Mouse (Mus musculus) embryo, embryonic 10.5 days (tissue): ENCODE measurements around the gene Slc19a3.

Experiments
- DNase-seq: peaks from one replicate; pipeline ENCODE4 v3.0.0-alpha.2; 2015; ENCODE audit warnings: low spot score

Slc19a3 gene

DNA sequence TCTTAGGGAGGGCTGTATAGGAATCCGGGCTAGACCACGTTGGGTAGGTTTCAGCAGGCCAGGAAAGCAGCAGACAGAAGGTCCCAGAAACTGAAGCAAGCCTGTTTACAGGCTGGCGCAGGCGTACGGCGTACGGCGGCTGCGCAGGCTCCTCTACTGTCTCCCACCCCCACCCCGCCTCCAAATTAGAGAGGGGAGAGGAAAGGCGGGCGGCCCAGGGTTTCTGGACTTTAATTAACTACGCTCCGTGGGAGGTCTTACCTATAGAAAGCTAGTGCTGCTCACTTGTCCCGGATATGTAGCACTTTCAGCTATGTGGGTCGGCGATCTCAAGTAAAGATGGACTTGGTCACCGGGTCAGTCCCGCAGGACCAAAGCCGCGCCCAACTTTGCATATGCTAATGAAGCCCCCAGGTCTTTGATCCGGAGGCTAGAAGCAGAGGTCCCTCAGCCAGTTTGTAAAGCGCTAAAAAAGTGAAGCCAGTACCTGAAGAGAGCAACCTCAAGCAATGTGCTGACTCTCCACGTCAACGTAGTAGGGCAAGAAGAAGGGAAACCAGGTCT is at the start of gene Slc19a3:
Gene Slc19a3, minus strand, starts transcription at position 340 of the 564 bp plus-strand sequence.
- DNase-seq, result peak; percentile 71

DNA sequence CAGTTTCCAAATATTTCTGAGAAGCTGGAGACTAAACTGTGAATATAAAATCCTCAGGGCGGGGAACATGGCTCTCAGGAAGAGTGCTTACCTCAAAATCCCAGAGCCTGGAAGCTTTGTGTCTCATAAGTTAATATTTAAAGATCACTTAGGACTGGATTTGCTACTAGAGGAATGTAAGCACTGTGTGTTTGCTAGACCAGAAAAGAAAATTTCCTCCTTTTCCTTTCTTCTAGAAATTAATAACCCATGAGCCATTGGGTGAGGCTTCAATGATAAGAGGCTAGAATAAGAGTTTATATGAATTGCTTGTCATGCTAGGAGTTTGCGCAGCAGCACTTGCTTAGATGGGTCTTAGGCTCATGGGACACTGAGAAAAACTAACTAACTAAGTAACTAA is 46.5 kb upstream of the Slc19a3 start:
- DNase-seq, result no peak

DNA sequence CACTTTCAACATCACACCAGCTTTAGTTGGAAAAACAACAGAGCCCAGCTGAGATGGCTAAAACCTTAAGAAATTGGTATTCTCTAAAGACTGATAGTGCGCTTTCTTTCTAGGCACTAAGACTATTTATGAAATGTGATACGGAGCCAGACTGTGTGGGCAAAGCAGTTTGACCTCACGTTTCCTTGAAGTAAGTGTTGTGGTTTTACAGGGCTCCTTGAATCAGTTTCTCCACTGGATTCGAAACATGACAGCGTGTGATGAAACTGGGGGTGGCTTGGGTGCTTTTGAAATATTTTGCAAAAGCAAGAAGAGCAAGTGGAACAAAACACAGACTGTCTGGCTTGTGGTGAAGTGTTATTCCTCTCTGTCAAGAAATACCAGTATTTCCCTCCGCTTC is 38.8 kb upstream of the Slc19a3 start:
- DNase-seq, result no peak

DNA sequence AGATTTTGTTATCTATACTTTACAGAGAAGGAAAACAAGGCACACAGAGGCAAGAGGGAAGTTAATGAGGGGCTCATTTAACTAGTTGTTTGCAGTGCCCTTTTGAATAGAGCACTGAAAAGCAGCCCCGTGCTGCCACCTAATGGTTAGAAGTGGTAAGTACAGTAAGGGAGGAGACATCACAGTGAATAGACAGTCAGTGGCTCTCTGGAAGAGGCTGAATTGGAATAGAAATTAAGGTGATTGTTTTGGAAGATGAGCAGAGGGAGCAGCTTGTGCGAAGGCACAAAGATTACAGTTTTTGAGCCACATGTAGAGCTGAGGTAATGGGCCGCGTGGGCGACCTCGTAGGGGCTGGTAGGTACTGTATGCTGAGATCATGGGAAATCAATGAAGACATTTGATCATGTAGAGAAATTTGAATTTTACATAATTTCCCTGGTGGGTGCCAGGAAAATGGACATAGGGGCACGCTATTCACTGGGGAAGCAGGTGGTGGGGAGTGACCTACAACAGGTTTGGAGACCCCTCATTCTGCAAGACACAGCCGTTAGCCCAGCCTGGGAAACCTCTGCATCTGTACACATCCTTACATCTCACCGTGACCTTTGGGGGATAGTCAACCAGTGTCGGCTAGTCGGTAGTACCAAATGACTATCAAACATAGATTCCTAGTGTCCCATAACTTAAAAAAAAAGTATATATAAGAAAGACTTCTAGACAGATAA is 38.1 kb upstream of the Slc19a3 start:
- DNase-seq, result peak; percentile 87

DNA sequence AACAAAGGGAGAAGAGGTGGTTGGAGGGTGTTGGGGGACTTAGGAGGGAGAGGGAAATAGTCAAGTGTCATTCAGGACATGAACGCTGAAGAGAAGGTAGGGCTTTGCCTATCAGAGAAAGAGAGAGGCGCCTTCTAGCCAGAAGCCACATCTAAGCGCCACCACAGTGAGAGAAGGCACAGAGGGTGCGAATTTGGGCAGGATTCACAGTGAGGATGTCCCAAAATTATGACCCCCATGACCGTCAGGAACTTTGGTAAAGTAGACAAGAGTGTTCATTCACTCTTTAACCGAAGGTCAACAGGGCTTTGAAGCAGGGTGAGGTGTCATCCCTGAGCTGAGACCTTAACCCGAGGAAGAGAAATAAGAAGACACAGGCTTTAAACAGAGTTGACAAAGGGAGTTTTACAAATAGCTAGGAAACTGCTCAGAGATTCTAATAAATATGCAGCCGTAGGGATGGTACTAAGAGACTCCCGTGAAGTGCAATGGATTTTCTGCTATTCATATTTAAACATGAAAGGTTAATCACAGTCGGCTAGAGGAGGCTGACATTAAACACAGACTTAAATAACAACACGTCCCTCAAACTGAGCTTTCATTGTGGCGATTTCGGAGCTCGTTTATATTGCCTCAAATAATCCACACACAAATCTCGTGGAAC is 37.4 kb upstream of the Slc19a3 start:
- DNase-seq, result no peak

DNA sequence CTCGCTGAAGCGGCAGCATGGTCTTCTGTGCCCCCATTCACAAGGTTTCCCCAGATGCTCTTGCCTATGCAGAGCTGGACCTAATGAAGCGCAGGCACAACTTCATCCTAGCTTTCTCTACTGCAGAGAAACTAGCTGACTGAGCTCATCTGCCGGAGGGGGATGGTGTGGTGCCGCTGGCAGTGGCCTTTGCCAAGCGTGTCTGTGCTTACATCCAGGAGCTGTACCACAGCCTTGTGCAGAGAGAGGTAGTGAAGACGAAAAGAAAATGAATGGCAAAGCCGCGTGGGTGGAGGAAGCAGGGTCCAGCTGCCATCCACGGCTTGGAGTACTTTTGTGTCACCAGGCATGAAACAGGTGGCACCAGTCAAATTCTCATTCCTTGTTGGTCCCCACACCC is 29.0 kb upstream of the Slc19a3 start:
- DNase-seq, result no peak

DNA sequence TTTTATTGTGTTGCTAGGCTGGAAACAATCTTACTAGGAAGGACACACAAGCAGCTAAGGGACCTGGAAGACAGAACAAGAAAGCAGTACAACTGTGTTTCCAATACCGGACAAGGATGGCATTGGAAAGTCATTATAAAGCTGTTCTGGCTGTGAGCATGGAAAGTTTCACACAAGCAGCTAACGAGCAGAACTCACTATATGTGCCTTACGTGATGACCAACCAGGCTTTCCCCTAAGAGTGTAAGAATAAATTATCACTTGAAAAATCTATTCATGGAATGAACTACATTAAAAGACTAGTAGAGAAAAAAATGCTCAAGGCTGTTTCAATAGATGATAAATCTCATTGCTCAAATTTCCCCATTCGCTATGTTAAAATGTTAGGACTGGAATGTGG is 28.3 kb upstream of the Slc19a3 start:
- no peak for DNase-seq

DNA sequence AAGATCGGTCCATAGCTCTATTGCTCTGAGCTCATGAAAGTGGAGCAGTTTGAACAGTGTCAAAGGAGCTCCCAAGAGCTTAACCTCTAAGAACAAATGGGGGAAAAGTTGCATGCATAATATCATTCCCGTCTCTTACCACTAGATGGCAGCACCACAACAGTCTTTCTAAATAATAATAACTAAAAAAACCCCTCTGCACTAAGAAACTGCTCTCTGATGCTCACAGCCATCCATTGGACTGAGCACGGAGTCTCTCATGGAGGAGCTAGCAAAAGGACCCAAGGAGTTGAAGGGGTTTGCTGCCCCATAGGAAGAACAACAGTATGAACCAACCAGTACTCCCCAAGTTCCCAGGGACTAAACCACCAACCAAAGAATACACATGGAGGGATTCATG is 26.6 kb upstream of the Slc19a3 start:
- DNase-seq, result peak; percentile 77

DNA sequence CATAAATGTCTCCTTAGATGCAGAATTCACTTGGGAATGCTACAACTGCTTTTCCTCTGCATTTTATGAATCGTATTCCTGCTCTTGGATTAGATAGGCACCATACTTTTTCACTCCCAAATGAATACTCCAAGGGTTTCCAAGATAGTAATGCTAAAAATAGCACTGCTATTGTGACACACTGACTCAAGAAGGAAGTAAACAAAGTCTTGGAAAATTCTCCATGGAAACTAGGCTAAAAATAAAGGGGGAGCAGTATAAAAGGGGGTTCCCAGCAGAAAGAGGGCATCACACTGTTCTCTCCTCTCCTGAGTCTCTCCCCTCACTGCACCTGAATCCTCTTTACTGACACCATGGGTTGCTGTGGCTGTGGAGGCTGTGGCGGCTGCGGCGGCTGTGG is 22.4 kb upstream of the Slc19a3 start, which contains the start of gene Krtap28-13:
Gene Krtap28-13, plus strand, starts transcription at position 288 of the 400 bp plus-strand sequence.
- no peak for DNase-seq

DNA sequence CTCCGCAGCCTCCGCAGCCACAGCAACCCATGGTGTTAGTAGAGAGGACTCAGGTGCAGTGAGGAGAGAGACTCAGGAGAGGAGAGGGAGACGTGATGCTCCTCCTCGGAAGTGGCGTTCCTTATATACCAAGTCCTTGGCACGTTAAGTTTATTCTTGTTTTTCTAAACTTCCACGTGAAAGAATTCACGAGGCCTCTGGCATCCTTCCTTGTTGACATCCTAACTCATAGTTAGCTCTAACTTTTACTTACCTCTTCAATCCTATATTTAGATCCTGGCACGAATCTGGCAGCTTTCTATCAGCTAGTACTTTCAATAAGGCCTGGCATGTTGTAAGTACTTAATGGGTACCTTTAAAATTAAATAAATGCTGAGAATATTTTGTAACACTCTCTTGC is 21.0 kb upstream of the Slc19a3 start, which contains the start of gene A030005K14Rik:
Gene A030005K14Rik, minus strand, starts transcription at position 101 of the 400 bp plus-strand sequence.
- no peak for DNase-seq

DNA sequence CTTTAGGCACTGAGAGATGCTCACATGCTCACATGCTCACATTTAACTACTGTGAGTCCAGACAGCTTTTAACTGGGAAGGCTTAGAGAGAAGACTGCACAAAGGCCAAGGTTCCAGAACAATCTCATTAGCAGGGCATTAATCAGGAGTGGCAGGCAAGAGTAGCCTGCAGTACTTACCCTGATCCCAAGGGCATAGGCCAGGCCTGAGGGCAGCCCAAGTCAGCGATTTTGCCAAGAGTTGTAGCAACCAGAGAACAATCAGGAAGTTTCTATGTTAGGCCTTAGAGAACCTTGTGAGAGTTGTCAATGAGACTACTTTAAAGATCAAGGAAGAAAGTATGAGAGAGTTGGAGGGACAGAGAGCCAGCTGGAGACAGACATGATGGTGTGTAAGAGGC is 20.2 kb upstream of the Slc19a3 start:
- peak; percentile 16 for DNase-seq

DNA sequence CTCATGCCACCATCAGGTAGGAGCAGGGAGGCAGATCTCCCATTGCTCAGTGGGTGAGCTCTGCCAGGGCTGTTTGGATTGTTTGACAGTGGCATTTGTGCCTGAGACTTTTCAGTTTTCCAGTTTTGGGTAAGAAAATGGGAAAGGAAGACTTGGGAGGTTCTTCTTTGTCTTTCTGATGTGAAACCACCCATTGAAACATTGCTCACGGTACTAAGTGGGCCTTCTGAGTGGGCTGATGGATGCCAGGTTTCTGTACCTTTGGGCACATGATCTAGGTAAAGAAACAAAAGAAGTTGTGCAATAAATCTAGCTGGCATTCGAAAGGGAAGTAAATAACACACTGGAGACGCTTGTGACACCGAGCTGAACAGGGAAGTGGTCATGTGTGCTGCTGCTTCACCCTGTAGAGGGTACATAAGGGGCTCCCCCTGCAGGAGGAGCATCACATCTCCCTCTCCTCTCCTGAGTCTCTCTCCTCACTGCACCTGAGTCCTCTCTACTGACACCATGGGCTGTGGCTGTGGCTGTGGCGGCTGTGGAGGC is 6.7 kb upstream of the Slc19a3 start, which contains the start of gene Gm47969:
Gene Gm47969, plus strand, starts transcription at position 51 of the 546 bp plus-strand sequence.
- DNase-seq, result no peak

DNA sequence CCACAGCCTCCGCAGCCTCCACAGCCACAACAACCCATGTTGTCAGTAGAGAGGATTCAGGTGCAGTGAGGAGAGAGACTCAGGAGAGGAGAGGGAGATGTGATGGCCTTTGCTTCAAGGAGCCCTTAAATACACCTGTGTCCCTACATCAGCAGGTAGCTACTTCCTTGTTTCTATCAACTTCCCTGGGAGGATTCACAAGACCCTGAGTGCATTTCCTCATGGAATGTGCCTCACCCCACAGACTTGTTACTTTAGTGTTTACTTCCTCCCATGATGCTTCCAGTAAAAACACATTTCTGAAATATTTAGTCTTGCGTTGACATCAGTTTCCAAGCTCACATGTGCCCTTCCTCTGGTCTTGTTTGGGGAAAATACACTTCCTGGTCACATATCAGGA is 4.1 kb upstream of the Slc19a3 start, which contains the start of gene Krtap28-10:
Gene Krtap28-10, minus strand, starts transcription at position 101 of the 400 bp plus-strand sequence.
- no peak for DNase-seq

DNA sequence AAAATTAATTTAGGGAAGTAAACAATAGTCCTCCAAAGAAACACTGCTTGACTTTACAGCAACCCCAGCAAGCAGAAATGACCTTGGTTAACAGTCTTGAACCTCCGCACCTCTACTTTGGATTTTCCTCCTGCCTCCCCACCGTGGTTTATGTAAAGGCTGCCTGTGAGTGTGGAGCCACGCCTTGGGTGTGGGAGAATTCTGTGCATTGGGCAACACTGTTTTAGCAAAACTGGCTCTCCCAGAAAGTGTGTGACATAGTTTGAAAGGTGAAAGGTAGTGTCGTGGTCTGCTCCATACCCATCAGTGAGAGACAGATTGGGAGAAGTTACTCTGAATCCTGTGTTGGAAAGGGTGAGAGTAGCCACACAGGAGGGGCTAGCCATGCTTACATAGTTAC is 832 bp upstream of the Slc19a3 start:
- DNase-seq, result no peak

DNA sequence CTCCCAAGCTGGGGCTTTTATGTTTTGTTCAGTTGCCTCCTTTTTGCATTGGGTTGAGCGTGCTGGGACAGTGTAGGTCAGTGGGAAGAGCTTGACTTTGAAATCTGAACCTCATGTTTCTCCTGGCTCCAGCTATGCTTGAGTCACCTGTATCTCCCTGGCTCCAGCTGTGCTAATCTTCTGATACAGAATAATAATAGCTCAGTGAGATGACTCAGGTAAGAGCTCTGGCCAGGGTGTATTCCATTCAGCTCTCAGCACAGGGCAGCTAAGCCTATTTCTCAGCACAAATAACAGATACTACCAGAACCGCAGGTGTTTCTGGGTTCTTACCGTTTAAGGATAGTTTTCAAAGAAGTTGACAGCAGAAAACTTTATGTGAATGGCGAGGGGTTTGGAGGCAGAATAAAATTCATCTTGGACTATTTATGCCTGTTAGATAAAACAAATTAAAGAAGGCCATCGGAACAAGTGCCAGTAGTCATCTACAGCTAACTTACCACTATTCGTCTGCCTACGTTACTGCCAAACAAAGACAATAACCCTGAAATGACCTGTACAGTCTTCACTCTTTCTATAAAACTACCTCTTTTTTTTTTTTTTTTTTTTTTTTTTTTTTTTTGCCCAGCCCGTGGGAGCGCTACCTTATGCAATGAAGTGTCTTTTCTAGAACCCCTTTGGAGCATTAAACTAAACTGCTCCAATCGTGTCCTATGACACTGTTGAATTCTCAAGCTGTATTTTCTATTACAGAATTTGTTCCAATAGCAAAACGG is 1.2 kb downstream of the Slc19a3 start:
- no peak for DNase-seq

DNA sequence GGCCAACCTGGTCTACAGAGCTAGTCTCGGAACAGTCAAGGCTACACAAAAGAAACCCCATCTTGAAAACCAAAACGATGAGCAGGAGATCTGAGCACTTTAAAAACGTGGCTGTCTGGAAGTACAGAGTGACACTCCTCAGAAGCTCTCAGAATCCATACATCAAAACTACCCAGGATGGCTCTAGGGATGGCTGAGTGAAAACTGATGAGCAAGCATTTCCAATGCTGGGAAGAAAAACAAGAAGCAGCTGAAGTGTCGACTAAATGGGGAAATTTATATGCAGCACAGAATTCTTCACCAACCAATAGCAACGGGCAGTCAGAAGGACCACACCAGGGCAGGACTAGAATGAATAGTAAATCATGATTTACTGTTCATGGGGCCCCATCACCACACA is 3.7 kb downstream of the Slc19a3 start:
- DNase-seq, result no peak

DNA sequence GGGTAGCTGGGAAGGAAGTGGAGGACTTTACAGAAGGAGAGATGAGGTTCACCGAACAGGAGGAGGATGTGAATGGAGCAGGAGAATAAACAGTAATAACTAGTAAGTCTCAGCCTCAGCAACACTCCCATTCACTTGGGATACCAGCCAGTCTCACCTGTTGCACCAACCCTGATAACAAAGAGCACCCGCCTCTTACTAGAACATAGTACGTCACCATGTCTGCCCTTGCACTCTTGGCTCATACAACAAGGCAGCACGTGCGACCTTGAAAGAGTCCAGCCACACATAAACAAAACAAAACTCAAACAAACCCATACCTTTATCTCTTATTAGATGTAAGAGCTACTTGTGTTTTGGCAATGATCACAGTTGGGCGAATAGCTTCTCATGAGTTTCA is 5.7 kb downstream of the Slc19a3 start:
- no peak for DNase-seq

DNA sequence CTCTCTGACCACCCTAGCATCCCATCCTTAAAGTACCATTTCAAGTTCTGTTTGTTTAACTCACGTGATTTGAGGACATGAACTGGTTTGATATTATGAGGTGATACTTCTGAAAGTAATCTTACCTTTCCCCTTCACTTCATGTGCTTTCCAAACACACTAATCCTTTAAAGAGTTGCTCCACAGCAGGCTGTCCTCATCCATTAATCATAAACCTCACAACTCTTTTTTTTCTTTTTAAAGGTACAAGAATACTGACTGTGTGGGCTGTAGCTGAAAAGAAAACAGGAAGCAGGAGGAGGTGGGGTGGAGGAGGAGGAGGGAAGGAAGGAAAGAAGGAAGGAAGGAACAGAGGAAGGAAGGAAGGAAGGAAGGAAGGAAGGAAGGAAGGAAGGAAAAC is 6.3 kb downstream of the Slc19a3 start:
- no peak for DNase-seq

DNA sequence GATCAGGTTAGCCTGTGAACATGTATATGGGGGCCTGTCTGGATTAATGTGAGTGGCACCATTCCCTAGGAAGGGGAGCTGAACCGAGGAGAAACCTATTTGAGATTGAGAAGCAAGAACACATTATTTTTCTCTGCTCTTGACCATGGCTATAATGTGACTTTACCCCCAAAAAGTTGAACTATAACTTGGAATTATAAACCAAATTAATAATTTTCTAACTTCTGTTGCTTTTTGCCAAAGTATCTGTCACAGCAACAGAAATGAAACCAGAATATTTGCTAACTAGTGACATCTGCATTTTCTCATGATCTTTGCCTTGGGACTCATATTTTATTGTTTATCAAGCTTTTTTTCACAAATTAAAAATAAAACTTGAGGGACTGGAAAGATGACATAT is 21.7 kb downstream of the Slc19a3 start:
- DNase-seq, result no peak

DNA sequence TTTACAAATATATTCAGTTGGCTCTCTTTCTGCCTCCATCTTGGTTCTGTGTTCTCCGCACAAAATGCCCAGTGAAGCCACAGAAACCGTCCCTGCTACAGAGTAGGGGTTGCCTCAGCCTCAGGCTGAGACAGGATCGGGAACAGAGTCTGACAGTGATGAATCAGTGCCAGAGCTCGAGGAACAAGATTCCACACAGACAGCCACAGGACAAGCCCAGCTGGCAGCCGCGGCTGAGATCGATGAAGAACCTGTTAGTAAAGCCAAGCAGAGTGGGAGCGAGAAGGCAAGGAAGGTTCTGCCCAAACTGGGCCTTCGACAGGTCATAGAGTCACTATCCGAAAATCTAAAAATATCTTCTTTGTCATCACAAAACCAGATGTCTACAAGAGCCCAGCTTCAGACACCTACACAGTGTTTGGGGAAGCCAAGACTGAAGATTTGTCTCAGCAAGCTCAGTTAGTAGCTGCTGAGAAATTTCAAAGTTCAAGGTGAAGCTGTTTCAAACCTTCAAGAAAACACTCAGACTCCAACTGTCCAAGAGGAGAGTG is 22.8 kb downstream of the Slc19a3 start:
- no peak for DNase-seq

DNA sequence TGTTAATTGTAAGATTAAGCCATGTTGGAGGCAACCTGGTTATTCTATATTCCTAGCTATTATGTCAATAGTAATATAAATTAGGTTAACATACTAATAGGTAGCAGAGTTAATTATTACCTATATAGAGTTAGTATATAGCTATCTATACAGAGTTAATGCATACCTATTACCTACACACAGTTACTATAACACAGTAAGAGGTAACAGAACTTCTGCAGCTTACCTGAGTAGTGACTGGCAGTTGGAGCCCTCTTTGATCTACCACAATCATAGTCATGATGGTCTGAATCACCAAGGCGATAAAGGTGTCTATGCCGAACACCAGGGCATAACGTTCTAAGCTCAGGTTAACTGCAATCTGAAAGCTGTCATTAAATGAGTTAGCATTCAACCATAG is 23.8 kb downstream of the Slc19a3 start:
- DNase-seq, result no peak

DNA sequence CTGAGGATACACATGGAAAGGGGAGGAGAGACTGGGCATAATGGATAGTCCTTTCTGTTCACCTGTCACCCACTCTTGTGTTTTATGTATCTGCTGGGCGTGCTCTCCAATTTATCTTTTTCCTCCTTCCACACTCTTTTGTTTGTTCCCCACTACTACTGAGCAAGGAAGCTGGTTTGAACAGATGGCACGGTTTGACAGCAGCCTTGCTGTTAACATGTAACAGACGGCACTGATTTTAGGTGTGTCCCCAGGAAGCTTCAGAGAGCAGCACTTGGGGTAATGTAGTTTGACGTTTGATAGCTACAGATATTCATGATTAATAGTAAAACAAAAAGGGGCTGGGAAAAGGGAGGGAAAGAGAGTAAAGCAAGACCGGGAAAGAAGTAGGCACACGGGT is 30.8 kb downstream of the Slc19a3 start:
- no peak for DNase-seq
